Comparison of ENCODE assay signal across 8 mouse cellular contexts in the genomic region with DNA sequence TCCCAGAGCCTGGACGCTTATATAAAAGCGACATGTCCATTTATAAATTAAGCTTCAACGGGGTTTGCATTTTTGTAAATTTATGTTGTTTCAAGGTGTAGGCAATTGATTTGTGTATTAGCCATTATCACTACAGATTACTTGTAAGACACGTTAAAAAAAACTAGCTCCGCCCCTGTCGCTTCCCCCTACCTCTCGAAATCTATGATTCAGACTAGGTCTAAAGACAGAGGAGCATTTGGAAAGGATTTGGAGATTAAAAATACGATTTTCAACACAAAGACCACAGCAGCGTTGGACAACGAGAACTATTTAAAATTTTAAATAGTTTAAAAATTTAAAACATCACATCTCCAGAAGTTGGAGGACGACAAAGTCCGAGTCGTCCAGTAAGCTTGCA. TPM values are rescaled to one million over a fixed set of nuclear protein-coding genes. Genes with fewer than 3 reads are reported as not detected.
DNase-seq lines count a peak whose midpoint lies in the region; ATAC-seq lines count a peak whose summit lies in the region.

No protein-coding gene starts in this region.

- H3K4me2 ChIP-seq in heart, embryonic 13.5 days = peak overlapping the region; percentile 78
- peak overlapping the region; percentile 94 for H3K4me2 ChIP-seq in hindbrain, embryonic 13.5 days
- H3K4me2 ChIP-seq in midbrain, embryonic 11.5 days = peak overlapping the region; percentile 81

- peak overlapping the region; percentile 73 for H3K4me3 ChIP-seq in heart, embryonic 13.5 days
- peak overlapping the region; percentile 79 for H3K4me3 ChIP-seq in hindbrain, embryonic 13.5 days
- peak overlapping the region; percentile 62 for H3K4me3 ChIP-seq in midbrain, embryonic 11.5 days (ENCODE audit: low read depth, low read length)

- H3K36me3 ChIP-seq in heart, embryonic 13.5 days = no peaks in the 10 kb centered on the region
- H3K36me3 ChIP-seq in hindbrain, embryonic 13.5 days = no peaks in the 10 kb centered on the region
- H3K36me3 ChIP-seq in midbrain, embryonic 11.5 days (ENCODE audit: control insufficient read depth, insufficient read depth, low read length) = no peaks in the 10 kb centered on the region

- peak overlapping the region; percentile 95 for H3K27ac ChIP-seq in heart, embryonic 13.5 days (replicated peaks)
- H3K27ac ChIP-seq in hindbrain, embryonic 13.5 days = peak overlapping the region; percentile 89
- no peak overlapping the region; the same call in 1 of the 2 replicates for H3K27ac ChIP-seq in midbrain, embryonic 11.5 days (ENCODE audit: low read depth, low read length)

- DNase-seq in heart, adult 9 months (ENCODE audit: low spot score in 2 of 2) = no peak
- DNase-seq in brain, embryonic 18.5 days (ENCODE audit: low read depth, low spot score) = peak; percentile 16
- no peak for DNase-seq in midbrain, embryonic 11.5 days (ENCODE audit: low spot score, missing footprints)
- DNase-seq in cerebellum, adult 8-10 months = no peak
- DNase-seq in gastrocnemius, adult 8-10 months (ENCODE audit: low spot score in 2 of 2) = no peak
- DNase-seq in layer of hippocampus, postnatal 10 days (ENCODE audit: low spot score in 2 of 2) = no peak

- ATAC-seq in heart, embryonic 13.5 days (ENCODE audit: extremely low read depth, insufficient number of reproducible peaks, low FRiP score, low TSS enrichment) = no peak
- ATAC-seq in hindbrain, embryonic 13.5 days (ENCODE audit: low FRiP score) = no peak
- no peak for ATAC-seq in midbrain, embryonic 11.5 days (ENCODE audit: low FRiP score)

- H3K9ac ChIP-seq in heart, embryonic 13.5 days = peak overlapping the region; percentile 91
- H3K9ac ChIP-seq in hindbrain, embryonic 13.5 days = peak overlapping the region; percentile 81
- peak overlapping the region; percentile 70 for H3K9ac ChIP-seq in midbrain, embryonic 11.5 days (ENCODE audit: low read length)

- 2% methylated on average over 13 of the region's 13 CpGs for WGBS in heart, embryonic 13.5 days
- WGBS in hindbrain, embryonic 13.5 days = 3% methylated on average over 13 of the region's 13 CpGs
- WGBS in midbrain, embryonic 11.5 days = 3% methylated on average over 13 of the region's 13 CpGs

- H3K9me3 ChIP-seq in heart, embryonic 13.5 days = peaks cover 4% of the 10 kb centered on the region
- H3K9me3 ChIP-seq in hindbrain, embryonic 13.5 days = no peaks in the 10 kb centered on the region
- no peaks in the 10 kb centered on the region for H3K9me3 ChIP-seq in midbrain, embryonic 11.5 days (ENCODE audit: control insufficient read depth, low read length)

- H3K4me1 ChIP-seq in heart, embryonic 13.5 days = peaks cover 9% of the 10 kb centered on the region
- peaks cover 11% of the 10 kb centered on the region; the same call in 1 of the 2 replicates for H3K4me1 ChIP-seq in hindbrain, embryonic 13.5 days (replicated peaks)
- peaks cover under 1% of the 10 kb centered on the region; the same call in 1 of the 2 replicates for H3K4me1 ChIP-seq in midbrain, embryonic 11.5 days (ENCODE audit: control insufficient read depth, insufficient read depth, low read length)

- peaks cover 5% of the 10 kb centered on the region; the same call in 1 of the 2 replicates for H3K27me3 ChIP-seq in heart, embryonic 13.5 days (replicated peaks)
- 0 out of 2 replicates have a peak, but pooled peaks cover 2% of the 10 kb centered on the region for H3K27me3 ChIP-seq in hindbrain, embryonic 13.5 days
- no peaks in the 10 kb centered on the region for H3K27me3 ChIP-seq in midbrain, embryonic 11.5 days (ENCODE audit: control insufficient read depth, insufficient read depth, low read length)

RNA-seq across cellular contexts. Expression of a gene that starts 0.8 kb away (rescaled TPM):
- polyA plus RNA-seq in heart, embryonic 13.5 days (2015; fragmentation: Nextera tagmentation; extraction: Ambion mirVana) = 10.7 and 11.8 TPM in 2 replicates
- polyA plus RNA-seq in hindbrain, embryonic 13.5 days (2015; fragmentation: Nextera tagmentation; extraction: Ambion mirVana) = 12.7 and 13.9 TPM in 2 replicates
- 23.1 and 25.1 TPM in 2 replicates for polyA plus RNA-seq in midbrain, embryonic 11.5 days (2014; fragmentation: Nextera tagmentation; extraction: Ambion mirVana)
- total RNA-seq in gastrocnemius, adult 8-10 months (2022) = 1 to 10 TPM; 1.5 to 2.1 (median 2.0) TPM
- total RNA-seq in layer of hippocampus, postnatal 10 days (2021) = 10 to 100 TPM; 43.1 to 43.4 TPM
